Mouse (Mus musculus) G1E (cell line): Measurements from ENCODE around the gene Kif1c. TPM values are rescaled to one million over a fixed set of nuclear protein-coding genes. Genes with fewer than 3 reads are reported as not detected.

ENCODE experiments used
- ATAC-seq: 2 replicates; pipeline ENCODE4 v1.8.0; 2016; ENCODE audit warnings: mild to moderate bottlenecking; ENCODE audit not compliant: insufficient number of reproducible peaks, poor library complexity, low FRiP score, severe bottlenecking; ENCODE audit errors: extremely low read depth
- DNase-seq: peaks from one replicate; pipeline ENCODE4 v3.0.0; 2012; ENCODE audit warnings: low spot score
- H3K27me3 ChIP-seq: 2 replicates; pipeline ENCODE4 v1.6.1; 2012; ENCODE audit warnings: mild to moderate bottlenecking, low read length, inconsistent platforms; ENCODE audit not compliant: insufficient read depth
- H3K36me3 ChIP-seq: replicated peaks from 2 replicates; pipeline ENCODE3; 2012; ENCODE audit warnings: mild to moderate bottlenecking, inconsistent platforms
- H3K4me1 ChIP-seq: 2 replicates; pipeline ENCODE4 v1.6.1; 2012; ENCODE audit warnings: low read depth, low read length, inconsistent platforms, mixed read lengths; ENCODE audit not compliant: insufficient read depth
- H3K4me3 ChIP-seq: 2 replicates; pipeline ENCODE4 v1.5.1; 2012; ENCODE audit warnings: low read depth, mild to moderate bottlenecking, inconsistent platforms, low read length, moderate library complexity, mixed read lengths
- H3K9me3 ChIP-seq: replicated peaks from 2 replicates; pipeline ENCODE4 v1.6.1; 2012; ENCODE audit warnings: inconsistent platforms
- CTCF ChIP-seq: IDR thresholded peaks from 2 replicates; pipeline ENCODE4 v1.5.1; 2012; ENCODE audit warnings: low read depth, low read length, inconsistent platforms, mixed read lengths
- GATA1 ChIP-seq: IDR thresholded peaks from 2 replicates; pipeline ENCODE4 v1.6.1; 2012; ENCODE audit warnings: borderline replicate concordance, low read length, inconsistent platforms, mixed read lengths
- GATA2 ChIP-seq: IDR thresholded peaks from 2 replicates; pipeline ENCODE4 v1.6.1; 2012; ENCODE audit warnings: low read depth, low read length, inconsistent platforms, borderline replicate concordance
- POLR2AphosphoS5 ChIP-seq: IDR thresholded peaks from 2 replicates; pipeline ENCODE4 v1.6.1; 2012; ENCODE audit warnings: low read depth, low read length, inconsistent platforms; ENCODE audit not compliant: insufficient replicate concordance
- TAL1 ChIP-seq: conservative IDR thresholded peaks from 2 replicates; pipeline ENCODE4 v1.6.1; 2012; ENCODE audit warnings: low read depth, low read length, inconsistent platforms, mixed read lengths
- polyA plus RNA-seq: library from polyadenylated mRNA; stranded (reverse); fragments of >175 nt; gene quantifications from 2 replicates; pipeline ENCODE4 v1.2.3, GENCODE M21; 2012
- total RNA-seq, 2 experiments: library from RNA; stranded (forward) in 1 of 2; stranded (reverse) in 1 of 2; fragments of 200-1000 nt in 1 of 2; fragments of >200 nt in 1 of 2; fragmentation: Nextera tagmentation in 1 of 2; gene quantifications; 2 replicates each; pipeline ENCODE4 v1.2.3; 2014 to 2017

Gene Kif1c
- total RNA-seq (2014; fragmentation: Nextera tagmentation) (11.6 and 11.7 TPM in 2 replicates), total RNA-seq (2017) (12.3 and 13.9 TPM in 2 replicates), polyA plus RNA-seq (30.4 and 38.8 TPM in 2 replicates)

DNA sequence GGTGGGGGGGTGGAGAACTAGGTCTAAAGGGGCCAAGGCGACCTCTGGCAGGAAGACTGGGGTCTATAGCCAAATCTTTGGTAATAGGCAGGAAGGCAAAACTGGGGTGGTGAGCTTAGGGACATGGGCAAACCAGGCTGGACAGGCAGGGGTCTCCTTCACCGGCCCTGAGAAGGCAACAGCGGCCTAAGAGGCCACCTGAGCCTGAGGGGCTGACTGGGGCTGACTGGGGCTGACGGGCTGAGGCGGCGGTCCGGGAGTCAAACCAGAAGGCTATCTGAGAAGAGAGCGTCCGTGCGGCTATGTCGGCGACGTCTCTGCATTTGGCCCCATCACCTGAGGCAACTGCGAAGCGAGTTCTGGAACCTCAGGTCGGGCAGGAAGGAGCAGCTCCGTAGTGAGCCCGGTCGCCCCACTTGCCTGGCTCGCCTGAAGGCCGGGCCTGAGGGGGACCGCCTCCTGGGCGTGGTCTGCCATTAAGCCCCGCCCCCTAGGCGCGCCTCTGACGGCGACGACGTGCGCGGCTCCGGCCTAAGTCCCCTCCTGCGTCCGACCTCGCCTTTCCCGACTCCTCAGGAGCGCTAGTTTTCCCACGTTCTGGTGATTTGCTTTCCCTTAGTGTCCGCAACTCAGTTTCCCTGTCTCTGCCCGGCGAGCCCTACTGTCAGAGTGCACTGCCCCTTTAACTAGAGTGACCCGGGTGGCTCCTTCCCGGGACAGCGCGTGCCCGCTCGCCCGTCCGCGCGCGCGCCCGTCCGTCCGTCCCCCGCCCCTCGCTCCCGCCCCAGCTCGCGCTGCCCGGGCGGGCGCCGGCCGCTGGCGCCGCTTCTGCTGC, at the start of gene Kif1c, which contains the start of gene Inca1:
Gene Kif1c (plus strand): TSS at position 827 of the 835 bp plus-strand sequence.
Gene Inca1 (minus strand): TSS at position 434 of the 835 bp plus-strand sequence.
- peaks cover 27% of the 10 kb centered on the region for H3K4me1 ChIP-seq
- H3K4me3 ChIP-seq: peak within 1 kb of the TSS; percentile 82
- no peak for TF ChIP-seq TAL1
- no peak for TF ChIP-seq CTCF
- TF ChIP-seq GATA1: no peak
- TF ChIP-seq POLR2AphosphoS5: no peak
- no peak for TF ChIP-seq GATA2
- no peaks in the 10 kb centered on the region for H3K27me3 ChIP-seq
- peaks cover 29% of the 10 kb centered on the region for H3K36me3 ChIP-seq
- DNase-seq (peak; percentile 93), ATAC-seq (peak; percentile 91)
- H3K9me3 ChIP-seq: no peaks in the 10 kb centered on the region

DNA sequence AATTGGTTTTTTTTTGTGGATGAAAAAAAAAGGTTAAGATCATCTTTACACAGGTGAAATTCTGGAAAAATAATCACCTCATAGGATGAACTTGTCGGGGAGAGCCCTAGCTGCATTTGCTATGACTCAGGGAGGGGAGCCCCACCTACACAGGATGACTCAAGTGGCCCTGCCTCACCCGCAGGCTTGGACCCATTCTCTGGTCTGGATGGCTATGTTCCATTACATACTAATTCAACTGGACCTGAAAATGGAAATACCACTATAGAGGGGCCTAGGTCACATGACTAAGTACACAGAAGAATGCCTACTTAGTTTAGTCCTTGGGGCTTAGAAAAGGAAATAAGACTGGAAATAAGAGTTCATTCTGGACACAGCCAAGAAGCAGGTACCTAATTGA, 49.0 kb upstream of the Kif1c start:
- TF ChIP-seq TAL1 (no peak), GATA1 (no peak)
- DNase-seq (no peak), ATAC-seq (no peak)
- Histone ChIP-seq H3K27me3 (no peaks in the 10 kb centered on the region), H3K9me3 (no peaks in the 10 kb centered on the region), H3K36me3 (peaks cover 63% of the 10 kb centered on the region), H3K4me1 (peaks cover 68% of the 10 kb centered on the region), H3K4me3 (peak overlapping the region; percentile 100; the same call in 1 of the 2 replicates)

DNA sequence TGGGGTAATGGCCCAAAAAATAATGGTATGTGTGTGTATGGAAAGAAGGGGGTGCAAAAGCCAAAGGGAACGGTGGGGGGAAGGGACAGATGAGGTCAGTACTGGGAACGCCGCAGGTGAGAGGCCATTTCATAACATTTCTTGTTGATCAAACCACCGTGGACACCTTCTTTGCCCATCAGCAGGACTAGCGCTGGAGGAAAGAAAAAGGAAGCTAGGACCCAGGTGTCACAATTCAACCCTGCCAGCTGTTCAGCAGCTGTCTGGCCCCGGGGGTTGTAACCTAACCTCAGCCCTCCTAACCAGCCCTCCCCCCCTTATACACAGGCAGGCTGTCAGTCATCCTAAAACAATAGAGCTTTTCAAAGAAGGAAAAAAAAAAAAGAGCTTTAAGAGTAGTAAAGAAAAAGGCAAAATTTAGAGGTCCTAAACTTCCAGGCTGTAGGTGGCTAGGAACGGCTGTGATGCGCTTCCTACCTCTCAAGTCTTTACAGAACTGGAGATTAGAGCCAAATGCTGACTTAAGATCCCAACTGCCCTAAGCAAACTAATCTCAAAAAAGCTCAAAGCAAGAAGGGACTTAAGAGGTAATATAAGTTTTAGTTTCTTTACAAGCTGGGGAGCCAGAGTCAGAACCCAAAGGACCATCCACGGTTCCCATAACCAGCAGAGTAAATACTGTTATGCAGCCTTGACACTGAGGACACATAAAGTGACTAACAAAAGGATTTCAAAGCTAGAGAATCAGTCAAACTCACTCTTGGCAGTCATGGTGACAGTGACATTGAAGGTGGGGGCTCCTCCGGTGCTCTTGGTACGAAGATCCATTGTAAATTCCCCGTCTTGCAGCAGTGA, 48.1 kb upstream of the Kif1c start:
- DNase-seq (no peak), ATAC-seq (no peak)
- peaks cover 63% of the 10 kb centered on the region for H3K36me3 ChIP-seq
- H3K4me3 ChIP-seq: peak overlapping the region; percentile 100
- H3K27me3 ChIP-seq: no peaks in the 10 kb centered on the region
- H3K4me1 ChIP-seq: peaks cover 74% of the 10 kb centered on the region
- no peaks in the 10 kb centered on the region for H3K9me3 ChIP-seq
- no peak for TF ChIP-seq TAL1
- no peak for TF ChIP-seq GATA2
- 0 out of 2 replicates have a peak, but pooled peaks have one; percentile 77 for TF ChIP-seq POLR2AphosphoS5
- TF ChIP-seq GATA1: no peak
- TF ChIP-seq CTCF: no peak; the same call in 1 of the 2 replicates

DNA sequence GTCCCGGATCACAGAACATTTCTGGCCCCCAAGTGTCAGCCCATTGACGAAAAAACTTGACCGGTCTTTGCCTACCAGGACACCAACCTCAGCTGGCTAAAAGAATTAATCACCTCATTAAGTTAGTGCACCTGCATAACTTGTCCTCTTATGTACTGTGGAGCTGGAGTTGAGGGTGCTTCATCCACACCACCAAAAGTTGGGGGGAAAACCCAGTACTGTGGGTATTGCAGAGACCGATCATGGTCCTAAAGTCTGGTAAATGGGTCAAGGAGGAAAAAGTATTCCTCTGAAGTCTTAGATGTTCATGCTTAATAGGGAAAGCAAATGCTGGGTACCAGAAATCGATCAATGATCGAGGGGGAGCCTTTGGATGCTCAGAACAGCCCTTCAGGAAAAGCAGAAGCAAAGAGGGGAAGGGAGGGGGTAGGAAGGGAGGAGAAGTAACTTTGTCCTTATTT, 47.4 kb upstream of the Kif1c start:
- Histone ChIP-seq H3K27me3 (no peaks in the 10 kb centered on the region), H3K9me3 (no peaks in the 10 kb centered on the region), H3K36me3 (peaks cover 62% of the 10 kb centered on the region), H3K4me1 (peaks cover 78% of the 10 kb centered on the region), H3K4me3 (peak overlapping the region; percentile 100)
- ATAC-seq (no peak), DNase-seq (no peak)
- no peak for TF ChIP-seq CTCF
- TF ChIP-seq TAL1: no peak
- TF ChIP-seq GATA1: no peak
- no peak for TF ChIP-seq GATA2
- no peak for TF ChIP-seq POLR2AphosphoS5

DNA sequence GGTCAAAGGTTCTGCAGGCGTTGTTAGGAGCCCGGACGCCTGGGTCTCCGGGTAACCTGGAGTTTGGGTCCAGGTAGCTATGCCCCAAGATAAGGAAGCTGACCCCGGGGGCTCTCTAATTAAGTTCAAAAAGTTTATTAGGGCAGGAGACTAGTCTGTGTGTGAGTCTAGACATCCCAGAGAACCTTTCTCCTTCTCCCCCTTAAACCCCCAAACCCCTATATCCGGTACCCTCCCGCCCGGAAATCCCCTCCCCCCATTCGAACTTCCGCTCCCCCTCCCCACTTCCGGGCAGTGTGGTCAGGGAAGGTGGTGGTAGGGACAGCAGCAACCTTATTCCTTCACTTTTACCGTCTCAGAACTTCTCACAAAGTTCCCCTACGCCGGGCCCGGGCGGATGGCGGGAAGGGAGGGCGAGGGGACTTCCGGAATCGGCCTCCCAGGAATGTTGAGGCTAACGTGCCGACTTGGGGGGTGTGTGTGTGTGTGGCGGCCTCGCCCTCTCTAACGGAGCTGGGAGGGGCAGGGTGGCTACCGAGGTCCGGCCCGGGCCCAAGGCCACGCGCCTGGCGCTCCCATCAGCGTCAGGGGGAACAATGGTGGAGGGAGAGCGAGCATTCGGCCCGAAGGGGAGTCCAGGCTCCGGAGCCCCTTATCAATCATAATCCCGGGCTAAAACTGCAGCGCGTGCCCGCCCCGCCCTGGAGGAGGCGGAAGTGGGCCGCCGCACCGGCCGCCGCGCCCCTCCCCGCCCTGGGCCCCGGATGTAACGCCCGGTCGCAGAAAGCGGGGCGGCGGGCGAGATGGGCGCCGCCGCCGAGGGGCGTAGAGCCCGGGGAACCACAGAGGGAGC, 46.8 kb upstream of the Kif1c start:
- DNase-seq (peak; percentile 66), ATAC-seq (no peak)
- Histone ChIP-seq H3K9me3 (no peaks in the 10 kb centered on the region), H3K36me3 (peaks cover 63% of the 10 kb centered on the region), H3K27me3 (no peaks in the 10 kb centered on the region), H3K4me3 (peak overlapping the region; percentile 100), H3K4me1 (peaks cover 79% of the 10 kb centered on the region)
- no peak for TF ChIP-seq GATA1
- TF ChIP-seq GATA2: no peak
- no peak for TF ChIP-seq CTCF
- no peak for TF ChIP-seq POLR2AphosphoS5
- TF ChIP-seq TAL1: no peak
